Mouse (Mus musculus): ENCODE results near the gene Aff3. TPM values are rescaled to one million over a fixed set of nuclear protein-coding genes. Genes with fewer than 3 reads are reported as not detected.

The Aff3 gene
- polyA plus RNA-seq, 1 experiment from 2014 or later = 0.38 TPM

GRCm38 (mm10) chr1:38212386-38212785 lies 452.4 kb downstream of the Aff3 start:
- 37% methylated on average over 5 of the region's 5 CpGs for WGBS (ENCODE audit: insufficient replicate concordance)
- Histone ChIP-seq H3K36me3 (ENCODE audit: control insufficient read depth, insufficient read depth) (no peaks in the 10 kb centered on the region), H3K4me1 (ENCODE audit: control insufficient read depth, low read depth, low read length) (no peaks in the 10 kb centered on the region), H3K4me3 (ENCODE audit: low read depth, low read length) (no peak overlapping the region), H3K27ac (ENCODE audit: low read length) (no peak overlapping the region), H3K27me3 (ENCODE audit: control insufficient read depth, insufficient read depth, low read depth, low read length) (no peaks in the 10 kb centered on the region), H3K9ac (ENCODE audit: low read depth, low read length) (no peak overlapping the region), H3K4me2 (ENCODE audit: low read depth, low read length) (no peak overlapping the region), H3K9me3 (replicated peaks; ENCODE audit: control insufficient read depth, low read length) (no peaks in the 10 kb centered on the region)
- no peak for ATAC-seq (ENCODE audit: low read depth)

- no peak overlapping the region for H3K4me2 ChIP-seq (ENCODE audit: low read depth, low read length)
- H3K9me3 ChIP-seq (replicated peaks; ENCODE audit: control insufficient read depth, low read length) = no peaks in the 10 kb centered on the region
- H3K27ac ChIP-seq (ENCODE audit: low read length) = no peak overlapping the region
- no peaks in the 10 kb centered on the region for H3K36me3 ChIP-seq (ENCODE audit: control insufficient read depth, insufficient read depth)
- no peaks in the 10 kb centered on the region for H3K4me1 ChIP-seq (ENCODE audit: control insufficient read depth, low read depth, low read length)
- no peak for ATAC-seq (ENCODE audit: low read depth)
- H3K27me3 ChIP-seq (ENCODE audit: control insufficient read depth, insufficient read depth, low read depth, low read length) = no peaks in the 10 kb centered on the region
- no peak overlapping the region for H3K9ac ChIP-seq (ENCODE audit: low read depth, low read length)
- WGBS (ENCODE audit: insufficient replicate concordance) = 54% methylated on average over 10 of the region's 10 CpGs
- H3K4me3 ChIP-seq (ENCODE audit: low read depth, low read length) = no peak overlapping the region
Measured at GRCm38 (mm10) chr1:38202475-38203183, 462.1 kb downstream of the Aff3 start.

DNA sequence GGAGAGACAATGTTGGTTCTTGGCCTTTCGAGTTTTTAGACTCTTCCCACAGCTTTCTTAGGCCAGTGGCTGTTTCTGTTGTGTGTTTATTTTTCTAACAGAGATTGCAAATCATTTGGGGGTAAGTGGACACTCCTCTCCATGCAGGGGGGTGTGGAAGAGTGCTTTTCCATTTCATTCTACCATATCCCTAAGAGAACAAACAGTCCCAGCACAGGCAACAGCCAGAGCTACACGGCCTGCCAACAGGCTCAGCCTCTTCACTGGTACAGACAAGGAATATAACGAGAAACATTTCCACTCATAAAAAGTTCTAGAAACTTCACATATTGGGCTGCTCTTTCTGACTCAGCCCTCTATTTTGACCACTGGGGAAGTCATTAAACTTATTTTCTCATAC lies 463.0 kb downstream of the Aff3 start:
- no peak overlapping the region for H3K4me2 ChIP-seq (ENCODE audit: low read depth, low read length)
- no peak for ATAC-seq (ENCODE audit: low read depth)
- H3K4me1 ChIP-seq (ENCODE audit: control insufficient read depth, low read depth, low read length) = no peaks in the 10 kb centered on the region
- H3K9ac ChIP-seq (ENCODE audit: low read depth, low read length) = no peak overlapping the region
- H3K4me3 ChIP-seq (ENCODE audit: low read depth, low read length) = no peak overlapping the region
- 69% methylated on average over 3 of the region's 3 CpGs for WGBS (ENCODE audit: insufficient replicate concordance)
- no peaks in the 10 kb centered on the region for H3K36me3 ChIP-seq (ENCODE audit: control insufficient read depth, insufficient read depth)
- no peak overlapping the region for H3K27ac ChIP-seq (ENCODE audit: low read length)
- no peaks in the 10 kb centered on the region for H3K9me3 ChIP-seq (replicated peaks; ENCODE audit: control insufficient read depth, low read length)
- no peaks in the 10 kb centered on the region for H3K27me3 ChIP-seq (ENCODE audit: control insufficient read depth, insufficient read depth, low read depth, low read length)

- Histone ChIP-seq H3K4me1 (ENCODE audit: control insufficient read depth, low read depth, low read length) (no peaks in the 10 kb centered on the region), H3K27ac (ENCODE audit: low read length) (no peak overlapping the region), H3K9me3 (replicated peaks; ENCODE audit: control insufficient read depth, low read length) (no peaks in the 10 kb centered on the region), H3K4me2 (ENCODE audit: low read depth, low read length) (no peak overlapping the region), H3K4me3 (ENCODE audit: low read depth, low read length) (no peak overlapping the region), H3K27me3 (ENCODE audit: control insufficient read depth, insufficient read depth, low read depth, low read length) (no peaks in the 10 kb centered on the region), H3K9ac (ENCODE audit: low read depth, low read length) (no peak overlapping the region), H3K36me3 (ENCODE audit: control insufficient read depth, insufficient read depth) (no peaks in the 10 kb centered on the region)
- WGBS (ENCODE audit: insufficient replicate concordance) = 67% methylated on average over 17 of the region's 17 CpGs
- ATAC-seq (ENCODE audit: low read depth) = no peak
Measured at GRCm38 (mm10) chr1:38199669-38200635, 464.8 kb downstream of the Aff3 start.

DNA sequence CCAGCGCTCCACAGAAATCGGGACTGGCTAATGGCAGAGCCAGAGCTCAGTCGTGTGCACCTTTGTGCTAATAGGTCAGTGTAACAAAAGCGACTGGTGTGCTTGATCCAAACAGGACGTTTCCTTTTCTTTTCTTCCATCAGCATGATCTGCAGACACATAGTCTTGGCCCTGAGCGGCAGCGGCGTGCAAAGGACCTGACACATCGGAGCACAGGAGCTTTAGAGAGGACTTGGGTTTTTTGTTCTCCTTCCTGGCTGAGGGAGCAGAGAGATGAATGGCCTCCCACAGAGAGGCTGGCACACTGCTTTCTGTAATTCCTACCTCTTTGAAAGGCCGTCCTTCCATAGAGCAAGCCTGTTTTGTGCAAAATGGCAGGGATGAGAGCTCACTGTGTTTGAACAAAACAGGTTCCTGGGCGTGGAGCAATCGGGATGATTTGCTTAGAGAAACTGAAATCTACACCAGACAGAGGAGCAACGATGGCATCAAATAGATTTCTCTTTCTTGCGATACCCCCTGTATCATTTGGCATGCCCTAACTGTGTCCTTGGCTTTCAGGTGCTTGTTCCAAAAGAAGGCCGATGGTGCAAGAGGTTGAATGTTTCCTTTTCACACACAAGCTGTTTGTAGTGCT lies 466.2 kb downstream of the Aff3 start:
- WGBS (ENCODE audit: insufficient replicate concordance) = 70% methylated on average over 15 of the region's 15 CpGs
- Histone ChIP-seq H3K4me1 (ENCODE audit: control insufficient read depth, low read depth, low read length) (no peaks in the 10 kb centered on the region), H3K27me3 (ENCODE audit: control insufficient read depth, insufficient read depth, low read depth, low read length) (no peaks in the 10 kb centered on the region), H3K9me3 (replicated peaks; ENCODE audit: control insufficient read depth, low read length) (no peaks in the 10 kb centered on the region), H3K27ac (ENCODE audit: low read length) (no peak overlapping the region), H3K4me2 (ENCODE audit: low read depth, low read length) (no peak overlapping the region), H3K4me3 (ENCODE audit: low read depth, low read length) (no peak overlapping the region), H3K9ac (ENCODE audit: low read depth, low read length) (no peak overlapping the region), H3K36me3 (ENCODE audit: control insufficient read depth, insufficient read depth) (no peaks in the 10 kb centered on the region)
- ATAC-seq (ENCODE audit: low read depth) = no peak

DNA sequence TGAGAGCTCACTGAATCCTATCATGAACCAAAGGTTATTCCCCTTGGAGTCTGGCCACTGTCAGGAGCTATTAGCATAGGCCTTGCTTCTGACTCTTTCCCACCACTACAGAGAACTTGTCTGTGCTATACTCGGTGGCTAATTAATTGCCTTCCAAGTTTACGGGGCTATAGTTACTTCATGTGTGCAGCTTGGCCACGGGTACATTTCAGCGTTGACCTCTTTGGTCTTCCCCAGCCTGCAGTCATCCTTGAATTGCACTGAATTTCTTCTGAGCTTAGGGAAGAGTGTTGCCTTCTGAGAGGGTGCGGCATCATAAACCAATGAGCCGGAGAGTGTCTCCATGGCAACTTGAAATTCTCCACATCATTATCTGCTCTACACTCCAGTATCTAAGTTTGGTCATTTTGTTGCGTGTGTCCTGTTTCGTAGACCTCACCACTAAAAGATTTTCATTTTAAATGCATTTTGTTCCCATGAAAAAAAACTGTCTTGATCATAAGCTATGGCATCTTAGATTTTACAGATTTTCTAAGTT lies 467.5 kb downstream of the Aff3 start:
- H3K9me3 ChIP-seq (replicated peaks; ENCODE audit: control insufficient read depth, low read length) = no peaks in the 10 kb centered on the region
- H3K4me3 ChIP-seq (ENCODE audit: low read depth, low read length) = no peak overlapping the region
- no peaks in the 10 kb centered on the region for H3K36me3 ChIP-seq (ENCODE audit: control insufficient read depth, insufficient read depth)
- no peak overlapping the region for H3K4me2 ChIP-seq (ENCODE audit: low read depth, low read length)
- no peaks in the 10 kb centered on the region for H3K4me1 ChIP-seq (ENCODE audit: control insufficient read depth, low read depth, low read length)
- no peaks in the 10 kb centered on the region for H3K27me3 ChIP-seq (ENCODE audit: control insufficient read depth, insufficient read depth, low read depth, low read length)
- no peak overlapping the region for H3K9ac ChIP-seq (ENCODE audit: low read depth, low read length)
- ATAC-seq (ENCODE audit: low read depth) = no peak
- no peak overlapping the region for H3K27ac ChIP-seq (ENCODE audit: low read length)
- WGBS (ENCODE audit: insufficient replicate concordance) = 80% methylated on average over 8 of the region's 8 CpGs

- Histone ChIP-seq H3K27ac (ENCODE audit: low read length) (no peak overlapping the region), H3K4me3 (ENCODE audit: low read depth, low read length) (no peak overlapping the region), H3K4me2 (ENCODE audit: low read depth, low read length) (no peak overlapping the region), H3K27me3 (ENCODE audit: control insufficient read depth, insufficient read depth, low read depth, low read length) (no peaks in the 10 kb centered on the region), H3K9me3 (replicated peaks; ENCODE audit: control insufficient read depth, low read length) (no peaks in the 10 kb centered on the region), H3K36me3 (ENCODE audit: control insufficient read depth, insufficient read depth) (no peaks in the 10 kb centered on the region), H3K9ac (ENCODE audit: low read depth, low read length) (no peak overlapping the region), H3K4me1 (ENCODE audit: control insufficient read depth, low read depth, low read length) (no peaks in the 10 kb centered on the region)
- ATAC-seq (ENCODE audit: low read depth) = no peak
- 61% methylated on average over 3 of the region's 3 CpGs for WGBS (ENCODE audit: insufficient replicate concordance)
Measured at GRCm38 (mm10) chr1:38195721-38196120, 469.0 kb downstream of the Aff3 start.

DNA sequence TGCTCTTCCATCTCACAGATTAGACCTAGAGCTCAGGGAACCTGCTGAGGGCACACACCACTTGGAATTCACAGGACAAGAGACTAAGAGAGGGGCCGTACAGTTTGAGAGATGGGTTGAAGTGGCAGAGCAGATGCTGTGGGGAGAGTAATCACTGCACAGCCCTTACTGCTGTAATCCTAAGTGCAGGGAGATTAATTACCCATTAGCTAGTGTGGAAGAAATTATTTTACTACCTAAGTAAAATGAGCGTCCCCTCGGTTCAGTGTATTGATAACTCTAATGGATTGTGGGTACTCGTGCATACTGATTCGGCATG lies 478.6 kb downstream of the Aff3 start:
- Histone ChIP-seq H3K27me3 (ENCODE audit: control insufficient read depth, insufficient read depth, low read depth, low read length) (no peaks in the 10 kb centered on the region), H3K9me3 (replicated peaks; ENCODE audit: control insufficient read depth, low read length) (no peaks in the 10 kb centered on the region), H3K4me3 (ENCODE audit: low read depth, low read length) (no peak overlapping the region), H3K9ac (ENCODE audit: low read depth, low read length) (no peak overlapping the region), H3K4me1 (ENCODE audit: control insufficient read depth, low read depth, low read length) (no peaks in the 10 kb centered on the region), H3K27ac (ENCODE audit: low read length) (no peak overlapping the region), H3K36me3 (ENCODE audit: control insufficient read depth, insufficient read depth) (no peaks in the 10 kb centered on the region), H3K4me2 (ENCODE audit: low read depth, low read length) (no peak overlapping the region)
- no peak for ATAC-seq (ENCODE audit: low read depth)
- WGBS (ENCODE audit: insufficient replicate concordance) = 76% methylated on average over 5 of the region's 5 CpGs
